Mouse (Mus musculus) liver, embryonic 16.5 days (tissue): ENCODE measurements at regions not wholly inside any gene's neighbourhood (a gene's known extent, or its start where the extent isn't known, plus 50 kb on each side); places are given as distances from the start of the nearest gene placed in this dataset.

Experiments
- ATAC-seq: fragments of 200-750 bp; cut with Nextera tagmentation; 2 replicates; pipeline ENCODE4 v1.8.0; 2017; ENCODE audit warnings: low read depth, mild to moderate bottlenecking, moderate number of reproducible peaks, moderate library complexity
- H3K27ac ChIP-seq: fragments of 300-500 bp; sonication (generic); 2 replicates; pipeline ENCODE4 v1.5.1; 2014; ENCODE audit warnings: mild to moderate bottlenecking, low read length
- H3K27me3 ChIP-seq: fragments of 300-500 bp; sonication (generic); 2 replicates; pipeline ENCODE4 v1.6.1; 2014; ENCODE audit warnings: low read depth, low read length, mixed read lengths; ENCODE audit not compliant: control insufficient read depth, insufficient read depth
- H3K36me3 ChIP-seq: fragments of 300-500 bp; sonication (generic); 2 replicates; pipeline ENCODE4 v1.6.1; 2014; ENCODE audit warnings: mild to moderate bottlenecking; ENCODE audit not compliant: control insufficient read depth, insufficient read depth
- H3K4me1 ChIP-seq: fragments of 300-500 bp; sonication (generic); 2 replicates; pipeline ENCODE4 v1.6.1; 2014; ENCODE audit warnings: low read depth, low read length, mixed read lengths; ENCODE audit not compliant: control insufficient read depth
- H3K4me2 ChIP-seq: fragments of 300-500 bp; sonication (generic); 2 replicates; pipeline ENCODE4 v1.6.1; 2014; ENCODE audit warnings: low read depth, low read length, mixed read lengths
- H3K4me3 ChIP-seq: fragments of 300-500 bp; sonication (generic); 2 replicates; pipeline ENCODE4 v1.5.1; 2014; ENCODE audit warnings: low read depth, mild to moderate bottlenecking, low read length
- H3K9ac ChIP-seq: fragments of 300-500 bp; sonication (generic); 2 replicates; pipeline ENCODE4 v1.6.1; 2014; ENCODE audit warnings: low read depth, low read length
- H3K9me3 ChIP-seq: fragments of 300-500 bp; sonication (generic); replicated peaks from 2 replicates; pipeline ENCODE4 v1.6.1; 2016; ENCODE audit warnings: low read length; ENCODE audit not compliant: control insufficient read depth
- WGBS: fragments of 180-500 bp; shearing (Covaris S2); extraction: QIAGEN DNeasy Blood & Tissue Kit; methylation state at CpG from one replicate; pipeline ENCODE4 v1.1.7; 2014; ENCODE audit not compliant: insufficient replicate concordance; 5-methylcytosine and 5-hydroxymethylcytosine counted together

DNA sequence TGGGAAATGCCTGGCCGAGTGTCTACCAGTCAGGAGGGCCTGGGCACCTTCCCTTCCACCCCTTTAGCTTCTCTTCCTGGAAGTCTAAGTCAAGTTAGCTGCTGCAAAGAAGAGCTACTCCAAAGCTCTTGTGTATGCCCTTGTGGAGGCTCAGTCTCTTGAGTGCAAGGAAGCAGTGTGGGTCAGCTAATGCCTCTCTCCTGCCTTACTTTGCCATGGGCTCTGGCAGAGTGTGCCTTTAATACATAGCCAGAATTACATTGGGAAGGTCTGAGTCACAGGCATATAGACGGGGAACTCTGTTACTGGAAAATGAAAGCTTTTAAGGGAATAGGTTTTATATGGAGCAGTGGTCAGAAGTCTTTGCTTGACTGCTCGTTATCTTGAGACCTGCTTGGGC is 201.7 kb downstream of the Stim2 start:
- WGBS: 44% methylated on average over 3 of the region's 3 CpGs
- Histone ChIP-seq H3K4me1 (no peaks in the 10 kb centered on the region), H3K27me3 (no peaks in the 10 kb centered on the region), H3K9me3 (no peaks in the 10 kb centered on the region), H3K4me2 (no peak overlapping the region), H3K36me3 (no peaks in the 10 kb centered on the region), H3K9ac (no peak overlapping the region), H3K4me3 (no peak overlapping the region), H3K27ac (no peak overlapping the region)
- no peak for ATAC-seq

GRCm38 (mm10) chr5:54200587-54200986 is 202.3 kb downstream of the Stim2 start:
- Histone ChIP-seq H3K27me3 (no peaks in the 10 kb centered on the region), H3K9ac (no peak overlapping the region), H3K27ac (no peak overlapping the region), H3K36me3 (no peaks in the 10 kb centered on the region), H3K9me3 (no peaks in the 10 kb centered on the region), H3K4me3 (no peak overlapping the region), H3K4me1 (no peaks in the 10 kb centered on the region), H3K4me2 (no peak overlapping the region)
- no peak for ATAC-seq
- WGBS: 63% methylated on average over 5 of the region's 5 CpGs

DNA sequence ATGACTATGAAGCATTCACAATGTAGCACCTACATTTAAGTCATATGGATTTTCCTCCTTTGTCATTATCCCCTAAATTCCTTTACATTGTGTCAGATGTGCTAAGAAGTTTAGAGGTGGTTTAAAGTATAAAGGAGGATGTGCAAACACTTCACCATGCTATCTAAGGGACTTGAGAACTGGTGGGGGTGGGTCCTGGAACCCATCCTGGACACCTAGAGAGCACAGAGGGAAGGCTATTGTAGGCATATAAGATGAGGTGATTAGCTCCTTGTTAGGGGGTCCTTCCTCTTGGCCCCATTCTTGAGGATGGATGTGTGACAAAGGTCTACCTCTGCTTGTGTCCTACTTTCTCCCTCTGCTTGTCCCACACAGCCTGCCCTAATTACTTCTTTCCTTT is 213.2 kb downstream of the Stim2 start:
- H3K4me2 ChIP-seq: no peak overlapping the region
- no peak overlapping the region for H3K27ac ChIP-seq
- no peak overlapping the region for H3K4me3 ChIP-seq
- ATAC-seq: no peak
- no peaks in the 10 kb centered on the region for H3K4me1 ChIP-seq
- no peaks in the 10 kb centered on the region for H3K9me3 ChIP-seq
- H3K27me3 ChIP-seq: no peaks in the 10 kb centered on the region
- H3K9ac ChIP-seq: no peak overlapping the region
- no peaks in the 10 kb centered on the region for H3K36me3 ChIP-seq

- Histone ChIP-seq H3K9ac (no peak overlapping the region), H3K9me3 (no peaks in the 10 kb centered on the region), H3K27me3 (no peaks in the 10 kb centered on the region), H3K36me3 (no peaks in the 10 kb centered on the region), H3K27ac (no peak overlapping the region), H3K4me2 (no peak overlapping the region), H3K4me3 (no peak overlapping the region), H3K4me1 (no peaks in the 10 kb centered on the region)
- WGBS: 53% methylated on average over 5 of the region's 5 CpGs
- ATAC-seq: no peak
Measured at GRCm38 (mm10) chr5:54212038-54212589, 213.8 kb downstream of the Stim2 start.

DNA sequence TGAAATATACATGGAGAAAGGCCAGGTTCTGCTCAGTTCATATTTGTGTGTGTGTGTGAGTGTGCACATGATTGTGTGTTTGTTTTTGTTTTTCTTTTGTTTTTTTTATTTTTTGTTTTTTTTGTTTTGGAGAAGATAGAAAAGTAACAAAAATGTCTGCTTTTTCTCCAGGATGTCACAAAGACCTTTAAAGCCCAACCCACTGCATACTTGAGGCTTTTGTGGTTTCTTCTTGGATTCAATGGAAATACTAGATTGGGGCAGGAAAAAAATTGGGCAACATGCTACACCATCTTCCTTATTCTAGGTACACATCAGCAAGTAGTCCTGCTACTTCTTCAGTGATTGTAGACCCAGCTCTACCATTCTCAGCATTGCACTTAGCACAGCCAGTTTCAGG is 226.7 kb downstream of the Stim2 start:
- Histone ChIP-seq H3K4me1 (no peaks in the 10 kb centered on the region), H3K4me3 (no peak overlapping the region), H3K9me3 (no peaks in the 10 kb centered on the region), H3K9ac (no peak overlapping the region), H3K36me3 (no peaks in the 10 kb centered on the region), H3K4me2 (no peak overlapping the region), H3K27me3 (no peaks in the 10 kb centered on the region), H3K27ac (no peak overlapping the region)
- no peak for ATAC-seq

DNA sequence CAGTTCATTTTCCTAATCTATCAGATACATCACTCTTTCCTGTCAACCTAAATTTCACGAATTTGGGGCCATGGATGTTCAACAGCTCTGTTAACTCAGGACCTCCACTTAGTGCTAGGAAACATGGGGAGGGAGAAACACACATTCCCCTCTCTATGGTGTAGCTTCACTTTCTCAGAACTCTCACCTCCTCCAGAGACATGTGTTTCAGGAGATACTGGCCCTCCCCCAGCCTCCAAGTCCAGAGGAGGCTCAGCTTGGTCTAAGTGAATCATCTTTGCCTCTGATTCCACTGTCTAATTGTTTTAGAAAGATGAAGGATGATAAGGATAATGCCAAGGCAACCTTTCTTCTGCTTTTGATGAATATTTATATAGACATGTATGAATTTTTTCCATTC is 236.3 kb downstream of the Stim2 start:
- 22% methylated on average over 1 of the region's 1 CpGs for WGBS
- Histone ChIP-seq H3K9ac (no peak overlapping the region), H3K27ac (no peak overlapping the region), H3K4me1 (no peaks in the 10 kb centered on the region), H3K36me3 (no peaks in the 10 kb centered on the region), H3K27me3 (no peaks in the 10 kb centered on the region), H3K9me3 (no peaks in the 10 kb centered on the region), H3K4me2 (no peak overlapping the region), H3K4me3 (no peak overlapping the region)
- no peak for ATAC-seq

GRCm38 (mm10) chr5:54235226-54235625 is 236.9 kb downstream of the Stim2 start:
- no peak for ATAC-seq
- Histone ChIP-seq H3K9ac (no peak overlapping the region), H3K4me3 (no peak overlapping the region), H3K4me1 (no peaks in the 10 kb centered on the region), H3K27me3 (no peaks in the 10 kb centered on the region), H3K36me3 (no peaks in the 10 kb centered on the region), H3K27ac (no peak overlapping the region), H3K4me2 (no peak overlapping the region), H3K9me3 (no peaks in the 10 kb centered on the region)
- WGBS: 47% methylated on average over 6 of the region's 6 CpGs

DNA sequence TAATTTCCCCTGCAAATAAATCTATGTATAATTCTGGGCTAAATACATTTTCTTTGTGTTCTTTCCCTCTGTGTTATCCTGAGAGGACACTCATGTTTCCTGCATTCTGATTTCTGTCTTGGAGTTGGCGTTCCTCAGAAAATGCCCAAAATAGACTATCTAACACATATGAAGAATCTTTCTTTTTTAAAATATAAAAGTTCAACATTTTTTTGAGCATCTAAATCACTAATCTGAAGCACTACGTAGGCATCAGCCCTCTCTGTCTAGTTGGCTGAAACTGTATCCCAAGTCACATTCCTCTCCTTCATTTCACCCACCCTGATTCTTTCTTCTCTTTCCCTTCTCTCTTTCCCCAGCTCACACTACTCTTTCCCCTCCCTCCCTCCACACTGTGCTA is 238.9 kb downstream of the Stim2 start:
- Histone ChIP-seq H3K36me3 (no peaks in the 10 kb centered on the region), H3K9ac (no peak overlapping the region), H3K9me3 (no peaks in the 10 kb centered on the region), H3K4me3 (no peak overlapping the region), H3K27ac (no peak overlapping the region), H3K27me3 (no peaks in the 10 kb centered on the region), H3K4me1 (no peaks in the 10 kb centered on the region), H3K4me2 (no peak overlapping the region)
- ATAC-seq: no peak
- 74% methylated on average over 2 of the region's 2 CpGs for WGBS

DNA sequence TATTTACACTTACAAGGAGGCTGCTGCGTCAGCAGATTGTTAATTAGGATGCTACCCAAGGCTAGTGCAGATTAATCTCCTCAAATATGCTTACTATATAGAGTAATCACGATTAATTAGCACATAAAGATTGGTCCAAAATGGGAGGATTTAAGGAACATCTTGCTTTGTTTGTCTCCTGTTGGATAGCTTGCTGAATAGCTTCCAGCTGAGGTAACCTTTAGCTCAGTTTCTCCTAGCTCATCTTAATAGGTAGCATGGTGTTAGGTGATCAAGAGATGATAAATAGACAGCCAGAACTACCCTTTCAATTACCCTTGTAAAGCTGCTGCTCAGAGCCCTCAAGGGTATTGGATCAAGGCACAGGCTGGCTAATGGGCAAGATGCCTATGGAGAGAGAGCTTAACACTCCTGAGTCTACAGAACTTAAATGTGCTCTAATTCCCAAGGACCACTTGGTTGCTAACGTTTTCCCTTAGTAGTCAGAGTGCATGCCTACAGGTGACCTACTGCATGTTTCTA is 240.4 kb downstream of the Stim2 start:
- 41% methylated on average over 3 of the region's 3 CpGs for WGBS
- H3K9me3 ChIP-seq: no peaks in the 10 kb centered on the region

More for the DNA sequence above, 240.4 kb downstream of the Stim2 start:
- Histone ChIP-seq H3K9ac (no peak overlapping the region), H3K4me3 (no peak overlapping the region), H3K27me3 (no peaks in the 10 kb centered on the region), H3K4me1 (no peaks in the 10 kb centered on the region), H3K27ac (no peak overlapping the region), H3K4me2 (no peak overlapping the region), H3K36me3 (no peaks in the 10 kb centered on the region)
- ATAC-seq: no peak
